Mouse (Mus musculus) left cerebral cortex, adult 2 months (tissue): ENCODE measurements around the gene Cep72. TPM values are rescaled to one million over a fixed set of nuclear protein-coding genes. Genes with fewer than 3 reads are reported as not detected.
A peak's percentile ranks its signal among the peaks of the same experiment; 100 is the strongest.
"Not testable (repeated sequence)": the region's sequence is repeated elsewhere in the genome, so short reads cannot be mapped to it uniquely, and the experiment has no call there.

Experiments
- DNase-seq, 2 experiments: peaks; one replicate each; pipeline ENCODE4 v3.0.0; 2021 to 2022; ENCODE audit warnings: low spot score in 2 of 2, mixed read lengths in 1 of 2; ENCODE audit errors: extremely low spot score in 1 of 2
- H3K27ac ChIP-seq: fragments of 200-600 bp; 2 replicates; pipeline ENCODE4 v1.8.1; 2022
- H3K4me3 ChIP-seq: fragments of 200-600 bp; 2 replicates; pipeline ENCODE4 v1.8.1; 2022
- CTCF ChIP-seq: fragments of 200-600 bp; IDR thresholded peaks from 2 replicates; pipeline ENCODE4 v1.8.1; 2022; ENCODE audit warnings: antibody characterized with exemption, mild to moderate bottlenecking, moderate library complexity
- intact Hi-C: fragments of 180-260 bp; cut with DNase I; formaldehyde crosslinking; loops from one replicate; pipeline ENCODE4 v1.15.1; 2025
- total RNA-seq, 2 experiments: library from RNA; stranded (reverse); gene quantifications; 2 replicates each; pipeline ENCODE4 v1.2.3; 2021

The Cep72 gene
- total RNA-seq, 2 experiments from 2014 or later: 0.63 to 1.2 TPM

DNA sequence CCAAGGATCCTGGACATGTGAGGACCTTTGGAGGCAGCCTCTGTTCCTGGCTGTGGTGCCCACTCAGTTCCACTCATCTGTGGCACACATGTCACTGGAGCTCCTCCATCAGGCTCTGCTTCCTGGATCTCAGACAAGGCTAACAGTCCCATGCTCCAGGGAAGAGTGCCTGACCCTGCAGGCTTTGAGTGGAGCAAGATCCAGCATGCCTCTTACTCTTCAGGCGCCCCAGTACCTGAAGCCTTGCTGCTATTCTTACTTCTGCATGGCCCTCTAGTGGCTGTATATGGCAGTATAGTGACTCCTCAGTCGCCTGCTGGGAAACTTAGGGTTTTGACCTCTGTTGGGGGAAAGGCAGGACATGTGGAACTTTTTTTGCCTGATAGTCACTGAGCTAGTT, 35.9 kb downstream of the Cep72 start:
- intact Hi-C loops: loop anchor here (1.0 kb wide), 1 partner anchor 56 kb away; no protein-coding TSS in a partner anchor
- H3K4me3 ChIP-seq: no peak overlapping the region
- DNase-seq: no peak
- H3K27ac ChIP-seq: peak overlapping the region; percentile 67
- TF ChIP-seq CTCF: peak; percentile 78

DNA sequence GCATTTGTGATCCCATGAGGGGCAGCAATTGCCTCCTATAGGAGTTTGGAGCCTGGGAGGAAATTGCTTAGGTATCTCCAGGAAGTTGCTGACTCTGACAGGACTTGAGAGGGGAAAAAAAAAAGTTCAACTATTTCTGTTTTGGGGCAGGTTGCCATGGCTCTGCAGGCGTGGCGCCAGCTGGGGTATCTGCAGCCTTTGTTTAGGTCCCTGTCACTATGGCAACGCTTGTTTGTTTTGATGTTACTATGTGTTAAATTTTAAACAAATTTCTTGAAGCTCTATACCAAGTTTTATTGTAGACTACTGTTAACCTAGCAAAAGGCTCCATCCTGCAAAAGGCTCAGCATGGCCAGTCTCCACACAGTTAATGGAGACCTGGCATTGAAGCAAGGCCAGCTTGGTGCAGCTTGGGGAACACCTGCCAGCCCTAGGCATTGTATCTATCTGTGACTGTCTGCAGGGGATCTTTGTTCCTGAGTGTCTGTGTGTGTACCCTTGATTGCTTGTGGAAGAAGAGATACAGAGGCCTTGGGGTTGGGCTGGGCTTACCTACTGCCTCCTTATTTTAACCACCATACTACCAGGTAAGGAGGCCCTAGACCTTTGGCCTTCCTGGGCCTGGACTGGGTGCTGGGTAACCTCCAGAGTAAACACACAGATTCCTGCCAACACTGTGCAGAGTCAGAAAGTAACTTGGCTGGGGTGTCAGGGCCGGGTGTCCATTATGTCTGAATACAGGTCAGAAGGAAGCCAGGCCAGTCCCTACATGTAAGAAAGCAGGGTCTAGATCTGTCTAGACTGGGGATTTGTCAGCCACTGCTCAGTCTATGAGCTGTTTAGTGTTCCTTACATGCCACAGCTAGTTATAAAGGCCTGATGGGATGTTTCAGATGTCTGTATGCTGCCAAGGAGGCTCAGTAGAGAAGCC, 36.7 kb downstream of the Cep72 start:
- TF ChIP-seq CTCF: no peak
- intact Hi-C loops: loop anchor here (1.0 kb wide), 1 partner anchor 55 kb away; no protein-coding TSS in a partner anchor
- Histone ChIP-seq H3K27ac (peak overlapping the region; percentile 17; the same call in 1 of the 2 replicates), H3K4me3 (no peak overlapping the region)
- DNase-seq: no peak

DNA sequence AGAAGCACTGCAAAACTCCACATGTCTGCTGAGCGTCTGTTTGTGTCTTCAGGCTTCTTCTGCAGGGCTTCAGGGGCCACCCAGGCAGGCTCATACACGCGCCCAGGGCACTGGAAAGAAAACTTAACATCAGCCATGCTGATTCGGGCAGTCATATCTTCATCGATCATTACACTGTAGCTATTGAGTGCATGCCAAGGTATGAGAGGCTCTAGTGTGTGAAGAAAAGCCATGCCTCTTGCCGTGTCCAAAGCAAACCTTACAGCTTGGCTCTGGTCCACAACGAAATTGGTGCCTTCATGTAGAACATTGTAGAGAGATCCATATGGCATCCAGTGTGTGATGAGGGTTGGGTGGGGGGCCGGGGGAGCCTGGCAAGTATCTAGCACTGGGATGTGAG, 43.1 kb downstream of the Cep72 start:
- H3K27ac ChIP-seq, H3K4me3 ChIP-seq, intact Hi-C loops, DNase-seq: not testable (repeated sequence)

DNA sequence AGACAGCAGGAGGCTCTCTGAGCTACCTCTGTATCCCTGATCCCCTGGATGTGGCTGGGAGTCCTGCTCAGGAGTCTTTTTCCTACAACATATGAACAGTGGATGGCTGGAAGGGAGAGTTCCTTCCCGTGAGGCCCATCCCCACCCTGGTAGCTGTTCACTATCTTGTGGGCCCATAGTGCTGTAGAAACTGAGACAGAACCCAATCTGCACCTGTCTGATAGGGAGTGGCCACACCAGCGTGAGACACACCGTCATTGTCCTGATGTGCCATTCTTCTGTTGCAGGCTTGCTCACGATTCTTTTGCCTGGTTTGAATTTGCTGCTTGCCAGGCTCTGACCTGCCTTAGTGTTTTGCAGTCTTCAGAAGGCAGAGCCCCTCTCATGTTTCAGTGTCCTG, 44.7 kb downstream of the Cep72 start:
- intact Hi-C loops: no loop called here
- no peak for TF ChIP-seq CTCF
- Histone ChIP-seq H3K4me3 (no peak overlapping the region), H3K27ac (no peak overlapping the region)
- DNase-seq: no peak

DNA sequence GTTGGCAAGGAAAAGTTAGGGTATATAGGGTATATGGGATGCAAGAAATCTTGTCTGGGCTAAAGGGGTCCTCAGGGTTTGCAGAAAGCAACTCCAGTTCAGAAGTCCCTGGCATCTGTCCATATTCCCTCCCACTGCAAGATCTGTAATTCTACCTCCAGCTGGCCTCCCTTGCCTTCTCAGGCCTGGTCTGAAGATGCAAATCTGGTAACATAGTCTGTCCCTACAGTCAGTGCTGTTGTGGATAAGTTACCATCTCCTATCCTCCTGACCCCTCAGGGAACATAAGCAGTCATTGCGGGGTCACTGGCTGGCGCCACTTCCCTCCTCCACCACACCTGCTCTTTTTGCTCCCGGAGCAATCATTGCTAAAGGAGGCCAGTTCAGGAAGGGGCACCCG, 46.2 kb downstream of the Cep72 start:
- no peak overlapping the region for H3K27ac ChIP-seq
- no peak for DNase-seq
- intact Hi-C loops: no loop called here
- no peak overlapping the region for H3K4me3 ChIP-seq
- TF ChIP-seq CTCF: no peak

DNA sequence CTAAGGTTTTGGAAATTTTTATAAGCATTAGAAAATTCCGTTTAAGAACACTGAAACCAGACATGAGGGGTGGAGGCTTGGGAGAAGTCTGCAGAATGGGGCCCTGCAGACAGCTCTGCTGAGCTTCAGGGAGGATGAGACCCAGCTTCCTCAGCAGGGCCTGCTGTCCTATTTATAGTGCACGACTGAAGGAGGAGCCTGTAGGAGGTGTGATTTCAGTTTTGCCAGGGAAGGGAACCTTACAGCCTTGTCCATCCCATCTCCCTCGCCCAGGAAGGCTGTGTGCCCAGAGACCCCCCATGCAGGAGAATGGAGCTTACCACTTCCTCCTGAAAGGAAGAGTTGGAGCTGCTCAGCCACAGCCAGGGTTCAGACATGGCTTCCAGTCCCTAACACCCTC, 51.4 kb downstream of the Cep72 start:
- DNase-seq: peak; percentile 41 to 59
- peak overlapping the region; percentile 88 for H3K4me3 ChIP-seq
- intact Hi-C loops: no loop called here
- H3K27ac ChIP-seq: peak overlapping the region; percentile 99
- no peak for TF ChIP-seq CTCF

DNA sequence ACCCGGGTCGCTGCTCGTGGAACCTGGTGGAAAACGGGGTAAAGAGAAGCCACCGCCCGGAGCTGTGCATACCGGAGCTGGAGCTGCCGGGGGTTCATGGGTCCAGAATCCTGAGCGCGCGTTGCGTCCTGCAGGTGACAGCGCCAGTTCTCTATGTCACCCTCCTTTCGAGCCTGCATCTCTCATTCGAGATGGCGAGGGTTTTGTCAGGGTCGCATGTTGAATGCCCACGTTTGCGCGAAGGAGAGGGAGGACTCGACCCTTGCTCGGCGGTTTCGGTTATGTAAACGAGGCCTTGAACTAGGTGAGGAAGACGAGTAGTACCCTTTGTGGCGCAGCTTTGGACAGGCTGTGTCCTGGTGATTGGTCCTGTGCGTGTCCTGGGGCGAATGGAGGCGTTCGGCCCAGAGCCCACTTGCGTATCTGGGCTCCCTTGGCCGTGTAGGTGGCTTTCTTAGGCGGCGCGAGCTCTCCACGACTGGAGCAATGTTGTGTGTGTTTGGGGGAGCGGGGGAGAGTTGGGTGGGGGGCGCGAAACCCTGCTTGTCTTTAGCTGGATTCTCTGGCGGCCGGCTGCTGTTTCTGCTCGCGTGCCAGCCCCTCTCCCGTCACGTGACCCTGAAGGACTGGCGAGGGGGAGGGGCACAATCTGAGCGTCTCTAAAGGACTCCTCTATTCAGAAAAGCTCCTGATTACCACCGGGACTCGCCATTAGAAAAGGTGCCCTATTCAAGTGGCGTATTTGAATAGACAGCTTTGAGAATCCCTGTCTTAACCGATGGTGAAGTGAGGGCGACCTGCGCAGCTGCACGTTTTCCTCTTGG, 52.1 kb downstream of the Cep72 start:
- no peak for TF ChIP-seq CTCF
- H3K27ac ChIP-seq: peak overlapping the region; percentile 99
- peak overlapping the region; percentile 88 for H3K4me3 ChIP-seq
- DNase-seq: peak; percentile 81 to 85
- intact Hi-C loops: loop anchor here (2.0 kb wide), 1 partner anchor 199 kb away; the partner anchor contains the start of gene Exoc3

DNA sequence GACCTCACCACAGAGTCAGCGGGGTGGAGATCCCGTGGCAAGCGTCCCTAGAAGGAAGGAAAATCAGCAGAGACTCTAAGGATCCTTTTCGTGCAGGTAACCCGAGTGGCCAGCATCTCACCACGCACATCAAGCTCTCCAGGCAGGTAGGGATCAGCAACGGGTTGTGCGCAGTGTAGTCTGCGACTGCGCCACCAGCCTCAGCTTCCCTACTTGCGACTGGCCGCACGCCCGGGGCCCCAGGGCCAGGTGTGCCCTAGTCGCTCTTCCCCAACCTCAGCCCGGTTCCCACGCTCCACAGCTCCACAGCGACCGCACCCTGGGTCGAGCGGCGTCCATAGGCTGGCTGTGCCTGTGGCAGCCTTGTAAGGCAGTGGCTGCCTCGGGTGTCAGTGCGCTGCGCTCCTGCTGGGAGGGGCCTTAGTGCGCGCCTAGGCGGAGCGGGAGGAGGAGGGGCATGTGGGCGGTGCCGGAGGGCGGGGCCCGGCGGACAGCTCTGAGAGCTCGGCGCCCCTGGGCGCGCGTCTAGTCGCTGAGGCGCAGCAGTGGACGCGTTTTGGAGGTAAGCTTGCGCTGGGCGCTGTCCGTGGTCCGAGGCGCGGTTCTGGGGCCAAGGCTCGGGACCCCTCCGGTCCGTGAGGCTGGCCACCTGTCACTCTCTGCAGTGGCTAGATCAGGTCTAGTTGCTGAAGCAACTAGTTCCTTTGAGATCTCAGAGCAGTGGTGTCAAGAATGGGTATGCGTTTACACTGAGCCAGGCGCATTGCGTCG, 53.0 kb downstream of the Cep72 start, which contains the start of gene Tppp:
Gene Tppp (plus strand): TSS at position 460 of the 771 bp plus-strand sequence.
- DNase-seq: peak; percentile 95 to 96
- peak within 1 kb of the TSS; percentile 88 for H3K4me3 ChIP-seq
- intact Hi-C loops: loop anchor here (2.0 kb wide), 1 partner anchor 200 kb away; the partner anchor contains the start of gene Exoc3
- peak within 1 kb of the TSS; percentile 99 for H3K27ac ChIP-seq
- TF ChIP-seq CTCF: no peak; the same call in 1 of the 2 replicates

DNA sequence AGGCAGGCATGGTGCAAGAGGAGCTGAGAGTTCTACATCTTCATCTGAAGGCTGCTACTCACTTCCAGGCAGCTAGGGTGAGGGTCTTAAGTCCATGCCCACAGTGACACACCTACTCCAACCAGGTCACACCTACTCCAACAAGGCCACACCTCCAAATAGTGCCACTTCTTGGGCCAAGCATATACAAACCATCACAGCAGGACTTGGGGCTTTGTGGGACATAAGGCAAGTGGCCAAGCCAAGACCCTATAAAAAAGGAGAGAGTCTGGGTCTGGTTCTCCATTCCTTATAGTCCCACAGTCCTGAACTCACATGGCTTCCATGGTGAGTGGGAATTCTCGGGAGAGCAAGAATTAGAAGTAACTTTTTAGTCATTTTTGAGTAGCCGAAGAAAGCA, 53.9 kb downstream of the Cep72 start:
- peak overlapping the region; percentile 88; the same call in 1 of the 2 replicates for H3K4me3 ChIP-seq
- not testable (repeated sequence) for DNase-seq, H3K27ac ChIP-seq
- intact Hi-C loops: loop anchor here (2.0 kb wide), 1 partner anchor 201 kb away; the partner anchor contains the start of gene Exoc3

DNA sequence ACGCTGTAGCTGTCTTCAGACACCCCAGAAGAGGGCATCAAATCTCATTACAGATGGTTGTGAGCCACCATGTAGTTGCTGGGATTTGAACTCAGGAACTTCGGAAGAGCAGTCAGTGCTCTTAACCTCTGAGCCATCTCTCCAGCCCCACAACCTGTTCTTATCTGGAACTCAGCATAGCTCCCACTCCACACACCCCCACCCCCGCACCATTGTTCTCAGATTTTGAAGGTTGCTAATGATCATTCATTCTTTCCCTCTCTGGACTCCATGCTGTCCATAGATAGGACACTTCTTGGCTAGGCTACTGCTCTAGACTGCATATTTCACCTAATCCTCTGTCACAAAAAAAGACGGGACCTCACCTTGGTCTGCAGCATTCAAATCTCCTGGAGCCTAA, 55.2 kb downstream of the Cep72 start:
- H3K27ac ChIP-seq, H3K4me3 ChIP-seq, intact Hi-C loops, DNase-seq: not testable (repeated sequence)

DNA sequence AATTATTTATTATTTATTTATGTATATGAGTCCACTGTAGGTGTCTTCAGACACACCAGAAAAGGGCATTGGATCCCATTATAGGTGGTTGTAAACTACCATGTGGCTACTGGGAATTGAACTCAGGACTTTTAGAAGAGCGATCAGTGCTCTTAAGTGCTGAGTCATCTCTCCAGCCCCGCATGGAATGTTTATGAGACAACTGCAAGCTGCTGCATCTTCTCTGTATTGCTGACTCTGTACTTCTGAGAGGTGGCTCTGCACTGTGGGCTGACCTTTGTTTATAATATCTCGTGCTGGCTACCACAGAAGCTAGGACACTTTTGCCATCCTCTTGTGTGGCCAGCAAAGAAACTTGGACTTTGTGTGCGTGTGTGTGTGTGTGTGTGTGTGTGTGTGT, 60.6 kb downstream of the Cep72 start:
- Histone ChIP-seq H3K27ac (no peak overlapping the region), H3K4me3 (no peak overlapping the region)
- TF ChIP-seq CTCF: no peak
- no peak for DNase-seq
- intact Hi-C loops: no loop called here
